Mouse (Mus musculus) intestine, embryonic 14.5 days (tissue): ENCODE data around the gene Chchd4. TPM values are rescaled to one million over a fixed set of nuclear protein-coding genes. Genes with fewer than 3 reads are reported as not detected.
"Not testable (repeated sequence)": the region's sequence is repeated elsewhere in the genome, so short reads cannot be mapped to it uniquely, and the experiment has no call there.

ENCODE experiments used
- ATAC-seq: fragments of 200-750 bp; cut with Nextera tagmentation; replicated peaks from 2 replicates; pipeline ENCODE4 v1.8.0; 2017; ENCODE audit warnings: low read depth, moderate number of reproducible peaks, moderate TSS enrichment, moderate library complexity; ENCODE audit not compliant: low FRiP score, low TSS enrichment
- DNase-seq: peaks from one replicate; pipeline ENCODE4 v3.0.0-alpha.2; 2018; ENCODE audit warnings: low spot score
- H3K27ac ChIP-seq: fragments of 300-500 bp; sonication (generic); 2 replicates; pipeline ENCODE4 v1.5.1; 2014; ENCODE audit warnings: low read depth, mild to moderate bottlenecking, control low read depth
- H3K27me3 ChIP-seq: fragments of 300-500 bp; sonication (generic); replicated peaks from 2 replicates; pipeline ENCODE4 v1.6.1; 2014; ENCODE audit warnings: low read length, control low read depth; ENCODE audit not compliant: control insufficient read depth, insufficient read depth
- H3K36me3 ChIP-seq: fragments of 300-500 bp; sonication (generic); 2 replicates; pipeline ENCODE4 v1.6.1; 2014; ENCODE audit warnings: low read length, control low read depth; ENCODE audit not compliant: control insufficient read depth, insufficient read depth
- H3K4me1 ChIP-seq: fragments of 300-500 bp; sonication (generic); replicated peaks from 2 replicates; pipeline ENCODE4 v1.6.1; 2014; ENCODE audit warnings: low read length, control low read depth, mixed read lengths; ENCODE audit not compliant: control insufficient read depth, insufficient read depth
- H3K4me2 ChIP-seq: fragments of 300-500 bp; sonication (generic); 2 replicates; pipeline ENCODE4 v1.6.1; 2014; ENCODE audit warnings: low read length
- H3K4me3 ChIP-seq: fragments of 300-500 bp; sonication (generic); 2 replicates; pipeline ENCODE4 v1.5.1; 2014; ENCODE audit warnings: low read depth, low read length, control low read depth, mixed read lengths
- H3K9ac ChIP-seq: fragments of 300-500 bp; sonication (generic); 2 replicates; pipeline ENCODE4 v1.6.1; 2014; ENCODE audit warnings: mild to moderate bottlenecking, low read length
- H3K9me3 ChIP-seq: fragments of 300-500 bp; sonication (generic); 2 replicates; pipeline ENCODE4 v1.6.1; 2016; ENCODE audit warnings: low read length, control low read depth; ENCODE audit not compliant: control insufficient read depth
- WGBS: fragments of 180-500 bp; shearing (Covaris S2); extraction: QIAGEN DNeasy Blood & Tissue Kit; methylation state at CpG from one replicate; pipeline ENCODE4 v1.1.7; 2014; 5-methylcytosine and 5-hydroxymethylcytosine counted together
- polyA plus RNA-seq: library from polyadenylated mRNA; unstranded; fragments of >200 nt; fragmentation: Nextera tagmentation; extraction: Ambion mirVana; gene quantifications from 2 replicates; pipeline ENCODE4 v1.2.1, GENCODE M21; 2014

Chchd4 gene
- polyA plus RNA-seq, 1 experiment from 2014 or later: 37.7 TPM

GRCm38 (mm10) chr6:91483371-91483770 is 10.0 kb upstream of the Chchd4 start:
- Histone ChIP-seq H3K27me3 (no peaks in the 10 kb centered on the region), H3K4me2 (no peak overlapping the region), H3K9ac (no peak overlapping the region), H3K4me3 (no peak overlapping the region), H3K27ac (no peak overlapping the region), H3K4me1 (no peaks in the 10 kb centered on the region), H3K36me3 (peaks cover 98% of the 10 kb centered on the region), H3K9me3 (no peaks in the 10 kb centered on the region)
- ATAC-seq (no peak), DNase-seq (no peak)
- WGBS: 100% methylated on average over 2 of the region's 2 CpGs

GRCm38 (mm10) chr6:91476541-91476940 is 3.2 kb upstream of the Chchd4 start:
- 95% methylated on average over 2 of the region's 2 CpGs for WGBS
- ATAC-seq (no peak), DNase-seq (no peak)
- H3K27me3 ChIP-seq: no peaks in the 10 kb centered on the region
- H3K9me3 ChIP-seq: no peaks in the 10 kb centered on the region
- H3K4me2 ChIP-seq: no peak overlapping the region
- peaks cover 9% of the 10 kb centered on the region for H3K4me1 ChIP-seq
- no peak overlapping the region for H3K9ac ChIP-seq
- no peak overlapping the region for H3K4me3 ChIP-seq
- H3K27ac ChIP-seq: no peak overlapping the region
- peaks cover 52% of the 10 kb centered on the region for H3K36me3 ChIP-seq

GRCm38 (mm10) chr6:91474441-91475190 is 1.3 kb upstream of the Chchd4 start:
- Histone ChIP-seq H3K4me1 (peaks cover 9% of the 10 kb centered on the region), H3K27ac (no peak overlapping the region), H3K9me3 (no peaks in the 10 kb centered on the region), H3K36me3 (peaks cover 43% of the 10 kb centered on the region), H3K27me3 (no peaks in the 10 kb centered on the region), H3K9ac (peak overlapping the region; percentile 76), H3K4me3 (peak overlapping the region; percentile 76), H3K4me2 (peak overlapping the region; percentile 75)
- DNase-seq (peak; percentile 55), ATAC-seq (no peak)
- WGBS: 51% methylated on average over 9 of the region's 9 CpGs

GRCm38 (mm10) chr6:91473805-91474440 is 577 bp upstream of the Chchd4 start:
- Histone ChIP-seq H3K36me3 (peaks cover 41% of the 10 kb centered on the region), H3K9me3 (no peaks in the 10 kb centered on the region), H3K27ac (0 out of 2 replicates have a peak overlapping the region, but pooled peaks have one; percentile 33), H3K9ac (peak overlapping the region; percentile 76), H3K4me1 (peaks cover 9% of the 10 kb centered on the region), H3K4me3 (peak overlapping the region; percentile 76), H3K27me3 (no peaks in the 10 kb centered on the region), H3K4me2 (peak overlapping the region; percentile 75)
- ATAC-seq (peak; percentile 33), DNase-seq (no peak)
- 0% methylated on average over 27 of the region's 27 CpGs for WGBS

- Histone ChIP-seq H3K36me3 (peaks cover 28% of the 10 kb centered on the region), H3K9me3 (no peaks in the 10 kb centered on the region), H3K27me3 (no peaks in the 10 kb centered on the region), H3K27ac (no peak overlapping the region), H3K4me1 (peaks cover 9% of the 10 kb centered on the region), H3K4me3 (peak overlapping the region; percentile 76), H3K9ac (peak overlapping the region; percentile 68), H3K4me2 (peak overlapping the region; percentile 76)
- ATAC-seq (no peak), DNase-seq (no peak)
- 32% methylated on average over 6 of the region's 6 CpGs for WGBS
Measured at GRCm38 (mm10) chr6:91472319-91472718, 1.0 kb downstream of the Chchd4 start.

- not testable (repeated sequence) for DNase-seq, H3K9ac ChIP-seq, H3K4me1 ChIP-seq, H3K27me3 ChIP-seq, H3K9me3 ChIP-seq, H3K27ac ChIP-seq, ATAC-seq, H3K4me3 ChIP-seq
- Histone ChIP-seq H3K4me2 (peak overlapping the region; percentile 76; the same call in 1 of the 2 replicates), H3K36me3 (peaks cover 28% of the 10 kb centered on the region)
- WGBS: 96% methylated on average over 3 of the region's 3 CpGs
Measured at GRCm38 (mm10) chr6:91471427-91471826, 1.9 kb downstream of the Chchd4 start.

GRCm38 (mm10) chr6:91470712-91471111 is 2.6 kb downstream of the Chchd4 start:
- DNase-seq (no peak), ATAC-seq (no peak)
- H3K27ac ChIP-seq: no peak overlapping the region
- H3K4me3 ChIP-seq: no peak overlapping the region
- H3K27me3 ChIP-seq: no peaks in the 10 kb centered on the region
- peaks cover 9% of the 10 kb centered on the region for H3K4me1 ChIP-seq
- WGBS: 83% methylated on average over 2 of the region's 2 CpGs
- H3K9me3 ChIP-seq: no peaks in the 10 kb centered on the region
- peaks cover 33% of the 10 kb centered on the region for H3K36me3 ChIP-seq
- no peak overlapping the region for H3K4me2 ChIP-seq
- no peak overlapping the region for H3K9ac ChIP-seq

GRCm38 (mm10) chr6:91467106-91467505 is 6.2 kb downstream of the Chchd4 start:
- WGBS: 78% methylated on average over 1 of the region's 1 CpGs
- H3K27me3 ChIP-seq: no peaks in the 10 kb centered on the region
- H3K9ac ChIP-seq: no peak overlapping the region
- no peak overlapping the region for H3K27ac ChIP-seq
- no peak overlapping the region for H3K4me3 ChIP-seq
- H3K4me1 ChIP-seq: no peaks in the 10 kb centered on the region; the same call in 1 of the 2 replicates
- H3K4me2 ChIP-seq: no peak overlapping the region
- H3K9me3 ChIP-seq: no peaks in the 10 kb centered on the region
- ATAC-seq: no peak
- H3K36me3 ChIP-seq: peaks cover 67% of the 10 kb centered on the region
- no peak for DNase-seq
